In genomic region chr1:174875173-174875572, GRCm38 (mm10) we compare ENCODE assay signal across 14 mouse cellular contexts. TPM values are rescaled to one million over a fixed set of nuclear protein-coding genes. Genes with fewer than 3 reads are reported as not detected.
"Had no signal": no experiment of that assay in that cellular context is flagged by ENCODE, and none has a peak within 500 bp of the region (broad histone marks: within the 10 kb centered on the region; RNA-seq: fewer than 3 reads in every experiment).

No protein-coding gene starts in this region.

- ATAC-seq: midbrain, embryonic 15.5 days had no signal

- H3K27me3 ChIP-seq: limb, embryonic 12.5 days; limb, embryonic 15.5 days; liver, embryonic 15.5 days; midbrain, embryonic 12.5 days; midbrain, embryonic 15.5 days had no signal

- H3K27ac ChIP-seq: limb, embryonic 12.5 days; limb, embryonic 15.5 days; liver, embryonic 15.5 days; macrophage; midbrain, embryonic 12.5 days; midbrain, embryonic 15.5 days had no signal

- H3K36me3 ChIP-seq: limb, embryonic 12.5 days; limb, embryonic 15.5 days; liver, embryonic 15.5 days; midbrain, embryonic 12.5 days; midbrain, embryonic 15.5 days had no signal

- H3K9ac ChIP-seq: limb, embryonic 12.5 days; limb, embryonic 15.5 days; liver, embryonic 15.5 days; midbrain, embryonic 12.5 days; midbrain, embryonic 15.5 days had no signal

- H3K4me2 ChIP-seq: limb, embryonic 12.5 days; limb, embryonic 15.5 days; liver, embryonic 11.5 days; liver, embryonic 15.5 days; midbrain, embryonic 12.5 days; midbrain, embryonic 15.5 days had no signal

- H3K9me3 ChIP-seq: limb, embryonic 12.5 days; limb, embryonic 15.5 days; liver, embryonic 15.5 days; midbrain, embryonic 12.5 days; midbrain, embryonic 15.5 days had no signal

- DNase-seq: kidney, adult 9 months; kidney, postnatal 14 days; kidney, postnatal 4 days; left cerebral cortex, postnatal 4 days; lung, adult 18-20 months; thymus, adult 18-20 months; thymus, postnatal 36 days had no signal

- H3K4me3 ChIP-seq: limb, embryonic 12.5 days; limb, embryonic 15.5 days; liver, embryonic 15.5 days; midbrain, embryonic 12.5 days; midbrain, embryonic 15.5 days had no signal

- H3K4me1 ChIP-seq: limb, embryonic 12.5 days; limb, embryonic 15.5 days; liver, embryonic 15.5 days; midbrain, embryonic 12.5 days; midbrain, embryonic 15.5 days had no signal

RNA-seq across cellular contexts. Expression of gene Grem2, which starts 46.4 kb away (rescaled TPM):
- polyA plus RNA-seq: macrophage had no signal
